ENCODE assay signal across 10 mouse cellular contexts in the genomic region with DNA sequence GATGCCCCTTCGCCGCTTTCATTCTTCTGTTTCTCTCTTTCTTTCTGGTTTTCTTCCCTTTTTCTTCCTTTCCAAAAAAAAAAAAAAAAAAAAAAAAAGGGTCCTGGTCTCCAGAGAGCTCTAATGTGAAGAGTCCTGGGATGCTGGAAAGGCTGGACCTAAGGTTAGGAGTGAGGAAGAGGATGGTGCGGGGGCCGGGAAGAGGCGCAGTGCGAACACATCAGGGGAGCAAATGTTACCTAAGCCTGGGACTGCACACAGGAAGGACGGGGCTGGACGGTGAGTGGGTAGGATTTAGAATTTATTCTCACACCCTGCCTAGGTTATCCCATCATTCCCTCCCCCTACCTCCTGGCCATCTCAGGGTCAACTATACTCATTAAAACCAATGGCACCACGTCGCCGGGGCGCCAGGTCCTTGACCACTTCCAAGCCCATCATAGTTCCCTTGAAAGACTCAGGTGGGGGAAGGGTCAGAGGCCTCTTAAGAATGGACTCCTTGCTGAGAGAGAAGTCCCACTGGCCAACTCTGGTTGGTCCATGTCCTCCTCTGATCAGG. TPM values are rescaled to one million over a fixed set of nuclear protein-coding genes. Genes with fewer than 3 reads are reported as not detected.
DNase-seq lines count a peak whose midpoint lies in the region; ATAC-seq lines count a peak whose summit lies in the region.
"Had no signal": no experiment of that assay in that cellular context is flagged by ENCODE, and none has a peak within 500 bp of the region (broad histone marks: within the 10 kb centered on the region; RNA-seq: fewer than 3 reads in every experiment).

No protein-coding gene starts in this region.

- 27% methylated on average over 12 of the region's 12 CpGs for WGBS in kidney, embryonic 15.5 days
- 14% methylated on average over 12 of the region's 12 CpGs for WGBS in embryonic facial prominence, embryonic 13.5 days
- WGBS in hindbrain, embryonic 15.5 days: 7% methylated on average over 12 of the region's 12 CpGs
- 16% methylated on average over 12 of the region's 12 CpGs for WGBS in neural tube, embryonic 11.5 days

- H3K9me3 ChIP-seq in kidney, embryonic 15.5 days (replicated peaks): no peaks in the 10 kb centered on the region
- H3K9me3 ChIP-seq in embryonic facial prominence, embryonic 13.5 days: no peaks in the 10 kb centered on the region
- H3K9me3 ChIP-seq in hindbrain, embryonic 15.5 days: no peaks in the 10 kb centered on the region
- no peaks in the 10 kb centered on the region for H3K9me3 ChIP-seq in neural tube, embryonic 11.5 days (ENCODE audit: control insufficient read depth, low read length)
- H3K9me3 ChIP-seq: G1E had no signal

- peak overlapping the region; percentile 26 for H3K4me3 ChIP-seq in kidney, embryonic 15.5 days (replicated peaks)
- peak overlapping the region; percentile 23 for H3K4me3 ChIP-seq in embryonic facial prominence, embryonic 13.5 days
- H3K4me3 ChIP-seq in hindbrain, embryonic 15.5 days: peak overlapping the region; percentile 33
- peak overlapping the region; percentile 19; the same call in 1 of the 2 replicates for H3K4me3 ChIP-seq in neural tube, embryonic 11.5 days (ENCODE audit: low read depth, low read length)

- H3K27me3 ChIP-seq in kidney, embryonic 15.5 days: no peaks in the 10 kb centered on the region
- H3K27me3 ChIP-seq in embryonic facial prominence, embryonic 13.5 days: no peaks in the 10 kb centered on the region
- no peaks in the 10 kb centered on the region for H3K27me3 ChIP-seq in hindbrain, embryonic 15.5 days
- H3K27me3 ChIP-seq in neural tube, embryonic 11.5 days (ENCODE audit: control insufficient read depth, insufficient read depth, low read length): no peaks in the 10 kb centered on the region

- H3K4me2 ChIP-seq in kidney, embryonic 15.5 days: peak overlapping the region; percentile 57
- peak overlapping the region; percentile 54 for H3K4me2 ChIP-seq in embryonic facial prominence, embryonic 13.5 days
- peak overlapping the region; percentile 57 for H3K4me2 ChIP-seq in hindbrain, embryonic 15.5 days
- peak overlapping the region; percentile 43 for H3K4me2 ChIP-seq in neural tube, embryonic 11.5 days (ENCODE audit: low read depth)

- ATAC-seq in kidney, embryonic 15.5 days (replicated peaks; ENCODE audit: low FRiP score): no peak; the same call in 1 of the 2 replicates
- peak; percentile 17; the same call in 1 of the 2 replicates for ATAC-seq in embryonic facial prominence, embryonic 13.5 days (ENCODE audit: insufficient number of reproducible peaks, insufficient read depth, low FRiP score, low TSS enrichment, low read depth)
- peak; percentile 21 for ATAC-seq in hindbrain, embryonic 15.5 days (ENCODE audit: low FRiP score, low read depth)
- ATAC-seq in neural tube, embryonic 11.5 days (ENCODE audit: insufficient read depth, low FRiP score, low TSS enrichment): peak; percentile 48
- ATAC-seq in inflammation-experienced regulatory T-cells, adult 6 months: no peak

- 0 out of 2 replicates have a peak, but pooled peaks cover 5% of the 10 kb centered on the region for H3K36me3 ChIP-seq in kidney, embryonic 15.5 days
- H3K36me3 ChIP-seq in embryonic facial prominence, embryonic 13.5 days: peaks cover 18% of the 10 kb centered on the region
- no peaks in the 10 kb centered on the region for H3K36me3 ChIP-seq in hindbrain, embryonic 15.5 days
- peaks cover 5% of the 10 kb centered on the region; the same call in 1 of the 2 replicates for H3K36me3 ChIP-seq in neural tube, embryonic 11.5 days (ENCODE audit: control insufficient read depth, insufficient read depth, low read length)
- H3K36me3 ChIP-seq: G1E had no signal

- H3K27ac ChIP-seq in kidney, embryonic 15.5 days: peak overlapping the region; percentile 56; the same call in 1 of the 2 replicates
- H3K27ac ChIP-seq in embryonic facial prominence, embryonic 13.5 days: peak overlapping the region; percentile 81
- peak overlapping the region; percentile 83 for H3K27ac ChIP-seq in hindbrain, embryonic 15.5 days (replicated peaks)
- H3K27ac ChIP-seq in neural tube, embryonic 11.5 days (ENCODE audit: low read depth, low read length): peak overlapping the region; percentile 84

- H3K4me1 ChIP-seq in kidney, embryonic 15.5 days: peaks cover 79% of the 10 kb centered on the region
- H3K4me1 ChIP-seq in embryonic facial prominence, embryonic 13.5 days: peaks cover 94% of the 10 kb centered on the region
- H3K4me1 ChIP-seq in hindbrain, embryonic 15.5 days (replicated peaks): peaks cover 60% of the 10 kb centered on the region
- H3K4me1 ChIP-seq in neural tube, embryonic 11.5 days (ENCODE audit: control insufficient read depth, insufficient read depth, low read length): peaks cover 63% of the 10 kb centered on the region

- H3K9ac ChIP-seq in kidney, embryonic 15.5 days: no peak overlapping the region; the same call in 1 of the 2 replicates
- peak overlapping the region; percentile 59 for H3K9ac ChIP-seq in embryonic facial prominence, embryonic 13.5 days
- peak overlapping the region; percentile 42 for H3K9ac ChIP-seq in hindbrain, embryonic 15.5 days
- 0 out of 2 replicates have a peak overlapping the region, but pooled peaks have one; percentile 12 for H3K9ac ChIP-seq in neural tube, embryonic 11.5 days (ENCODE audit: low read length)

- DNase-seq in kidney, adult 8-10 months: no peak
- DNase-seq in neural tube, embryonic 11.5 days (ENCODE audit: low spot score): no peak
- no peak for DNase-seq in liver
- no peak for DNase-seq in layer of hippocampus, postnatal 10 days (ENCODE audit: low spot score in 2 of 2)

RNA-seq across cellular contexts. Expression of a gene that starts 27.4 kb away (rescaled TPM):
- 19.1 and 24.2 TPM in 2 replicates for polyA plus RNA-seq in kidney, embryonic 15.5 days (2015; fragmentation: Nextera tagmentation; extraction: Ambion mirVana)
- polyA plus RNA-seq in embryonic facial prominence, embryonic 13.5 days (2015; fragmentation: Nextera tagmentation; extraction: Ambion mirVana): 51.1 and 53.9 TPM in 2 replicates
- 15.8 and 19.4 TPM in 2 replicates for polyA plus RNA-seq in hindbrain, embryonic 15.5 days (2015; fragmentation: Nextera tagmentation; extraction: Ambion mirVana)
- polyA plus RNA-seq in neural tube, embryonic 11.5 days (2014; fragmentation: Nextera tagmentation; extraction: Ambion mirVana): 43.8 and 48.2 TPM in 2 replicates
- under 1 TPM; 0.20 to 0.42 (median 0.41) TPM for polyA plus RNA-seq in inflammation-experienced regulatory T-cells, adult 6 months (2017; shearing (Covaris generic))
- 10 to 100 TPM; 10.8 to 11.3 TPM for total RNA-seq in layer of hippocampus, postnatal 10 days (2021)
- total RNA-seq: G1E; megakaryocyte-erythroid progenitor cell, adult 5-6 weeks had no signal
- polyA plus RNA-seq: G1E had no signal

Comparison
In these comparisons a context has a peak if more than half of its experiments do, and no peak if none do; other contexts are left out.
1. ATAC-seq: peak in embryonic facial prominence, embryonic 13.5 days (single experiment), hindbrain, embryonic 15.5 days (single experiment) and neural tube, embryonic 11.5 days (single experiment); none in kidney, embryonic 15.5 days (single experiment) and inflammation-experienced regulatory T-cells, adult 6 months (single experiment).
2. RNA of a gene that starts 27.4 kb away (polyA plus RNA-seq): 51.1 to 53.9 TPM in embryonic facial prominence, embryonic 13.5 days, 43.8 to 48.2 TPM in neural tube, embryonic 11.5 days, 19.1 to 24.2 TPM in kidney, embryonic 15.5 days and 15.8 to 19.4 TPM in hindbrain, embryonic 15.5 days; 0.20 to 0.42 TPM in inflammation-experienced regulatory T-cells, adult 6 months; every median in the first group is over 10 times any median in the second.
3. Peak in every context shown above with its lines, with median percentiles within 50 percentile points of each other: H3K27ac ChIP-seq, H3K4me2 ChIP-seq and H3K4me3 ChIP-seq.